Mouse (Mus musculus) myocyte (in vitro differentiated cells): ENCODE results near the gene Vmn2r65.

Experiments used
- MYOG ChIP-seq, 3 experiments: IDR thresholded peaks; one replicate each; pipeline ENCODE4 v1.6.1; 2011; ENCODE audit warnings: control low read depth in 2 of 3, low read depth in 2 of 3, mild to moderate bottlenecking in 2 of 3; ENCODE audit not compliant: insufficient read length in 2 of 3, control insufficient read depth in 1 of 3, insufficient read depth in 1 of 3
- POLR2A ChIP-seq: IDR thresholded peaks from one replicate; pipeline ENCODE4 v1.6.1; 2011; ENCODE audit warnings: low read depth, mild to moderate bottlenecking, control low read depth, moderate library complexity; ENCODE audit not compliant: insufficient read length
- TCF3 ChIP-seq: IDR thresholded peaks from one replicate; pipeline ENCODE4 v1.6.1; 2011; ENCODE audit warnings: low read depth, control low read depth; ENCODE audit not compliant: insufficient read length

DNA sequence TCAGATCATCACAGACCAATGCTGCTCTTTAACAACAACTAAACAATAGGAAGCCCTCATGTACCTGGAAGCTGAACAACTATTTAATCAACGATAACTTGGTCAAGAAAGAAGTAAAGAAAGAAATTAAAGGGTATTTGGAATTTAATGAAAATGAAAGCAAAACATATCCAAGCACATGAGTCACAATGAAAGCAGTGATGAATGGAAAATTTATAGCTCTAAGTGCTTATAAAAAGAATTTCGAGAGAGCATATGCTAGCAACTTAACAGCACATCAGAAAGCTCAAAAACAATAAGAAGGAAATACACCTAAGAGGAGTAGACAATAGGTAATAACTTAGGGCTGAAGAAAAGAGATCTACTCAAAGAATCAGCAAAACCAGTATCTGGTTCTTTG is 32.8 kb upstream of the Vmn2r65 start:
- TF ChIP-seq MYOG (IDR thresholded peaks at IDR 0.05; ENCODE audit: control insufficient read depth in 1 of 3, insufficient read depth in 1 of 3, insufficient read length in 2 of 3, low read depth in 2 of 3) (no peak), POLR2A (no peak), TCF3 (no peak)
